Mouse (Mus musculus) limb, embryonic 10.5 days (tissue): ENCODE data around the gene Atp6v0d1. TPM values are rescaled to one million over a fixed set of nuclear protein-coding genes. Genes with fewer than 3 reads are reported as not detected.

Experiments used
- DNase-seq: peaks from one replicate; pipeline ENCODE4 v3.0.0-alpha.2; 2017; ENCODE audit warnings: low spot score
- H3K27ac ChIP-seq: fragments of 300-500 bp; sonication (generic); 2 replicates; pipeline ENCODE4 v1.5.1; 2016; ENCODE audit warnings: mild to moderate bottlenecking
- H3K27me3 ChIP-seq: fragments of 300-500 bp; sonication (generic); 2 replicates; pipeline ENCODE4 v1.6.1; 2016; ENCODE audit warnings: low read depth, mild to moderate bottlenecking; ENCODE audit not compliant: poor library complexity, severe bottlenecking
- H3K36me3 ChIP-seq: fragments of 300-500 bp; sonication (generic); 2 replicates; pipeline ENCODE4 v1.6.1; 2016; ENCODE audit warnings: mild to moderate bottlenecking, moderate library complexity
- H3K4me1 ChIP-seq: fragments of 300-500 bp; sonication (generic); 2 replicates; pipeline ENCODE4 v1.6.1; 2016
- H3K4me3 ChIP-seq: fragments of 300-500 bp; sonication (generic); 2 replicates; pipeline ENCODE4 v1.5.1; 2016; ENCODE audit warnings: mild to moderate bottlenecking, moderate library complexity
- H3K9me3 ChIP-seq: fragments of 300-500 bp; sonication (generic); replicated peaks from 2 replicates; pipeline ENCODE4 v1.6.1; 2016; ENCODE audit warnings: mild to moderate bottlenecking
- WGBS: fragments of 180-500 bp; shearing (Covaris S2); methylation state at CpG from one replicate; pipeline ENCODE4 v1.1.7; 2016; 5-methylcytosine and 5-hydroxymethylcytosine counted together
- polyA plus RNA-seq: library from polyadenylated mRNA; unstranded; fragments of >200 nt; fragmentation: Nextera tagmentation; extraction: Ambion mirVana; gene quantifications from 2 replicates; pipeline ENCODE4 v1.2.1, GENCODE M21; 2016

The Atp6v0d1 gene
- polyA plus RNA-seq, 1 experiment from 2014 or later, result 68.6 TPM

- H3K36me3 ChIP-seq, result peaks cover 7% of the 10 kb centered on the region; the same call in 1 of the 2 replicates
- no peaks in the 10 kb centered on the region for H3K9me3 ChIP-seq
- H3K4me3 ChIP-seq, result no peak overlapping the region
- no peaks in the 10 kb centered on the region for H3K27me3 ChIP-seq
- H3K4me1 ChIP-seq, result peaks cover 25% of the 10 kb centered on the region
- no peak for DNase-seq
- 0 out of 2 replicates have a peak overlapping the region, but pooled peaks have one; percentile 19 for H3K27ac ChIP-seq
- 90% methylated on average over 3 of the region's 3 CpGs for WGBS
Measured at GRCm38 (mm10) chr8:105545249-105545648, 20.6 kb downstream of the Atp6v0d1 start.

GRCm38 (mm10) chr8:105544544-105545205 is 21.2 kb downstream of the Atp6v0d1 start:
- WGBS, result 63% methylated on average over 7 of the region's 7 CpGs
- DNase-seq, result no peak
- Histone ChIP-seq H3K4me3 (no peak overlapping the region), H3K27me3 (no peaks in the 10 kb centered on the region), H3K36me3 (peaks cover 7% of the 10 kb centered on the region; the same call in 1 of the 2 replicates), H3K4me1 (peaks cover 25% of the 10 kb centered on the region), H3K9me3 (no peaks in the 10 kb centered on the region), H3K27ac (peak overlapping the region; percentile 19; the same call in 1 of the 2 replicates)

- DNase-seq, result no peak
- no peak overlapping the region for H3K27ac ChIP-seq
- WGBS, result 69% methylated on average over 1 of the region's 1 CpGs
Measured at GRCm38 (mm10) chr8:105543703-105544102, 22.1 kb downstream of the Atp6v0d1 start.

GRCm38 (mm10) chr8:105542808-105543207 is 23.0 kb downstream of the Atp6v0d1 start:
- H3K4me1 ChIP-seq, result peaks cover 25% of the 10 kb centered on the region
- H3K36me3 ChIP-seq, result peaks cover 25% of the 10 kb centered on the region
- no peak for DNase-seq
- no peaks in the 10 kb centered on the region for H3K27me3 ChIP-seq
- no peak overlapping the region for H3K4me3 ChIP-seq
- 97% methylated on average over 2 of the region's 2 CpGs for WGBS
- no peak overlapping the region for H3K27ac ChIP-seq
- H3K9me3 ChIP-seq, result no peaks in the 10 kb centered on the region

More at GRCm38 (mm10) chr8:105543703-105544102, 22.1 kb downstream of the Atp6v0d1 start:
- Histone ChIP-seq H3K9me3 (no peaks in the 10 kb centered on the region), H3K27me3 (no peaks in the 10 kb centered on the region), H3K4me3 (no peak overlapping the region), H3K36me3 (peaks cover 16% of the 10 kb centered on the region; the same call in 1 of the 2 replicates), H3K4me1 (peaks cover 25% of the 10 kb centered on the region)

GRCm38 (mm10) chr8:105542032-105542656 is 23.7 kb downstream of the Atp6v0d1 start:
- Histone ChIP-seq H3K27me3 (no peaks in the 10 kb centered on the region), H3K4me3 (no peak overlapping the region), H3K27ac (no peak overlapping the region), H3K36me3 (peaks cover 32% of the 10 kb centered on the region), H3K4me1 (peaks cover 23% of the 10 kb centered on the region), H3K9me3 (no peaks in the 10 kb centered on the region)
- DNase-seq, result no peak
- 88% methylated on average over 3 of the region's 3 CpGs for WGBS

- WGBS, result 83% methylated on average over 4 of the region's 4 CpGs
- Histone ChIP-seq H3K36me3 (peaks cover 46% of the 10 kb centered on the region), H3K27me3 (no peaks in the 10 kb centered on the region), H3K27ac (no peak overlapping the region), H3K9me3 (no peaks in the 10 kb centered on the region), H3K4me1 (peaks cover 8% of the 10 kb centered on the region), H3K4me3 (no peak overlapping the region)
- DNase-seq, result no peak
Measured at GRCm38 (mm10) chr8:105538940-105539339, 26.9 kb downstream of the Atp6v0d1 start.

GRCm38 (mm10) chr8:105537011-105537677 is 28.7 kb downstream of the Atp6v0d1 start:
- no peak for DNase-seq
- H3K27me3 ChIP-seq, result no peaks in the 10 kb centered on the region
- no peak overlapping the region for H3K4me3 ChIP-seq
- peaks cover 46% of the 10 kb centered on the region for H3K36me3 ChIP-seq
- H3K27ac ChIP-seq, result no peak overlapping the region
- H3K9me3 ChIP-seq, result no peaks in the 10 kb centered on the region
- H3K4me1 ChIP-seq, result peaks cover 13% of the 10 kb centered on the region
- 91% methylated on average over 6 of the region's 6 CpGs for WGBS

GRCm38 (mm10) chr8:105536546-105536945 is 29.3 kb downstream of the Atp6v0d1 start:
- Histone ChIP-seq H3K27me3 (no peaks in the 10 kb centered on the region), H3K4me3 (no peak overlapping the region), H3K27ac (no peak overlapping the region), H3K9me3 (no peaks in the 10 kb centered on the region), H3K36me3 (peaks cover 43% of the 10 kb centered on the region), H3K4me1 (peaks cover 14% of the 10 kb centered on the region)
- WGBS, result 90% methylated on average over 3 of the region's 3 CpGs
- no peak for DNase-seq

GRCm38 (mm10) chr8:105533892-105534329 is 31.9 kb downstream of the Atp6v0d1 start:
- peak; percentile 88 for DNase-seq
- H3K36me3 ChIP-seq, result peaks cover 50% of the 10 kb centered on the region
- peak overlapping the region; percentile 74 for H3K27ac ChIP-seq
- no peaks in the 10 kb centered on the region for H3K27me3 ChIP-seq
- 15% methylated on average over 1 of the region's 1 CpGs for WGBS
- no peaks in the 10 kb centered on the region for H3K9me3 ChIP-seq
- no peak overlapping the region for H3K4me3 ChIP-seq
- H3K4me1 ChIP-seq, result peaks cover 28% of the 10 kb centered on the region

GRCm38 (mm10) chr8:105533439-105533838 is 32.4 kb downstream of the Atp6v0d1 start:
- Histone ChIP-seq H3K4me3 (no peak overlapping the region), H3K36me3 (peaks cover 49% of the 10 kb centered on the region), H3K27me3 (no peaks in the 10 kb centered on the region), H3K9me3 (no peaks in the 10 kb centered on the region), H3K4me1 (peaks cover 28% of the 10 kb centered on the region), H3K27ac (peak overlapping the region; percentile 74)
- WGBS, result 18% methylated on average over 2 of the region's 2 CpGs
- no peak for DNase-seq

GRCm38 (mm10) chr8:105531774-105532173 is 34.1 kb downstream of the Atp6v0d1 start:
- DNase-seq, result peak; percentile 50
- Histone ChIP-seq H3K27me3 (no peaks in the 10 kb centered on the region), H3K9me3 (no peaks in the 10 kb centered on the region), H3K36me3 (peaks cover 44% of the 10 kb centered on the region), H3K4me3 (no peak overlapping the region), H3K4me1 (peaks cover 32% of the 10 kb centered on the region), H3K27ac (no peak overlapping the region)
- 68% methylated on average over 2 of the region's 2 CpGs for WGBS

- no peak overlapping the region for H3K27ac ChIP-seq
- no peaks in the 10 kb centered on the region for H3K27me3 ChIP-seq
- H3K4me1 ChIP-seq, result peaks cover 32% of the 10 kb centered on the region
- no peaks in the 10 kb centered on the region for H3K9me3 ChIP-seq
- H3K36me3 ChIP-seq, result peaks cover 51% of the 10 kb centered on the region
- H3K4me3 ChIP-seq, result no peak overlapping the region
- DNase-seq, result no peak
- WGBS, result 88% methylated on average over 3 of the region's 3 CpGs
Measured at GRCm38 (mm10) chr8:105529271-105529670, 36.6 kb downstream of the Atp6v0d1 start.

- Histone ChIP-seq H3K4me3 (no peak overlapping the region), H3K36me3 (peaks cover 61% of the 10 kb centered on the region)
- 93% methylated on average over 1 of the region's 1 CpGs for WGBS
Measured at GRCm38 (mm10) chr8:105528206-105528605, 37.6 kb downstream of the Atp6v0d1 start.

More at GRCm38 (mm10) chr8:105528206-105528605, 37.6 kb downstream of the Atp6v0d1 start:
- Histone ChIP-seq H3K27me3 (no peaks in the 10 kb centered on the region), H3K4me1 (peaks cover 27% of the 10 kb centered on the region), H3K27ac (no peak overlapping the region), H3K9me3 (no peaks in the 10 kb centered on the region)
- DNase-seq, result no peak
